Mouse (Mus musculus) brown adipose tissue, adult 24 weeks (tissue): Measurements from ENCODE around the gene Slc7a11. TPM values are rescaled to one million over a fixed set of nuclear protein-coding genes. Genes with fewer than 3 reads are reported as not detected.

Experiments
- H3K27ac ChIP-seq: fragments of 200-500 bp; replicated peaks from 2 replicates; pipeline ENCODE4 v1.5.1; 2012; ENCODE audit warnings: low read depth, mild to moderate bottlenecking, low read length
- H3K4me1 ChIP-seq: fragments of 200-500 bp; 2 replicates; pipeline ENCODE4 v1.6.1; 2012; ENCODE audit warnings: low read length, mixed read lengths; ENCODE audit not compliant: control insufficient read depth, insufficient read depth, insufficient read length
- H3K4me3 ChIP-seq: fragments of 200-500 bp; 2 replicates; pipeline ENCODE4 v1.5.1; 2012; ENCODE audit warnings: low read depth, mild to moderate bottlenecking, low read length, moderate library complexity; ENCODE audit not compliant: insufficient read depth
- polyA plus RNA-seq: library from polyadenylated mRNA; stranded (reverse); fragments of >200 nt; gene quantifications from 2 replicates; pipeline ENCODE4 v1.2.4, GENCODE M21; 2012; ENCODE audit not compliant: missing spikeins, insufficient read depth, insufficient read length

Gene Slc7a11
- polyA plus RNA-seq, 1 experiment: not detected

DNA sequence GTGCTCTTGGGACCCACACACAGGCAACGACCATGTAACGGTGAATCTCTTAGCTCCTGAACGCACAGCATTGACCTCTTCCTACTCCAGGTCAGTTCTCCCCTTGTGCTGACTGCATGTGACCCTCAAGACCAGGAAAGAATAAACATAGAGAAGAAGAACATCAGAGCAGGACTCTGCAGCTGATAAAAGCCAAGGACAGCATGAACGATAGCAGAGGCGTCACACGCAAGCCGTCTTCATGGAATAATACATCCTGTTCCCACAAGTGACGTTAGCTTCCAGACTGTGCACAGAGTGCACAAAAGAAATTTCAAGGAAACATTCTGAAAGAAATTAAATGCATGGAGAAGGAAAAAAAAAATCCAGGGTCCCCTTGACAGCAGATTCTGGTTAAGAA is 63.5 kb downstream of the Slc7a11 start:
- Histone ChIP-seq H3K27ac (no peak overlapping the region), H3K4me1 (no peaks in the 10 kb centered on the region), H3K4me3 (no peak overlapping the region)

- H3K4me1 ChIP-seq: no peaks in the 10 kb centered on the region
- no peak overlapping the region for H3K27ac ChIP-seq
- H3K4me3 ChIP-seq: no peak overlapping the region
Observed at GRCm38 (mm10) chr3:50375477-50375876, 67.9 kb downstream of the Slc7a11 start.

- no peak overlapping the region for H3K4me3 ChIP-seq
- H3K4me1 ChIP-seq: no peaks in the 10 kb centered on the region
- H3K27ac ChIP-seq: no peak overlapping the region
Observed at GRCm38 (mm10) chr3:50369791-50370190, 73.6 kb downstream of the Slc7a11 start.

DNA sequence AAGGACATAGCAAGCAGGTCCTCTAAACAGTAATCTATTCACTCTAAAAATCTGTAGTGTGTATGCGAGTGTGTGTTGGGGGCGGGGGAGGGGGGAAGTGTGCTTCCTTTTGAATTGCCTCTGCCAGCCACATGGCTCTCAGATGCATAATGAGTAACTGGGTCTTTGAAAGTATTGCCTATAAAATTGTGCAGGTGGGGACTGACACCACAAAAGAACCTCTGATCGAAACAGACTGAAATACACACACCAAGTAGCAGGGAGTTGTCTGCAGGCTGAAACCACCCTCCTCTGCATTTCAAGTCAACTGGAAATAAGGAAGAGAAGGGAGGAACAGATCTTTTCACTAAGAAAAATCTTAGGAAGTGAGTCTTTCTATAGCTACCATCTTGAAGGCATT is 76.2 kb downstream of the Slc7a11 start:
- H3K4me1 ChIP-seq: no peaks in the 10 kb centered on the region
- H3K27ac ChIP-seq: no peak overlapping the region
- no peak overlapping the region for H3K4me3 ChIP-seq

DNA sequence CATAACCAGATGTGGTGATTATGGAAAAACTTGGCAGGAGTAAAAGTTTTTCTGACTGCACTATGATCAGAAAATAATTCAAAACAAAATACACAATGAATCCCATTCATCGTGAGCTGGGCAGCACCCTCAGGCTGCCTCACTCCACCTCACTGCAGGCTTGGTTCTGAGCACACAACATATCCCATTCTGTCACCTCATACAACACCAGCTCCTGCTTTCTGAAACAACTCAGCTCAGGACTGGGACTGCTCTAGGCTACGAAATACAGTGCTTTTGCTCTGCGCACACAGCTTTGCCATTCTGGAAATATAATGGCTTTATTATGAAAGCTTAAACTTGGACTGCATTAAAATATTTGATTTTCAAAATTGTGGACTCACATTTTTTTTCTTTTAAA is 79.8 kb downstream of the Slc7a11 start:
- Histone ChIP-seq H3K4me1 (no peaks in the 10 kb centered on the region), H3K27ac (no peak overlapping the region), H3K4me3 (no peak overlapping the region)

DNA sequence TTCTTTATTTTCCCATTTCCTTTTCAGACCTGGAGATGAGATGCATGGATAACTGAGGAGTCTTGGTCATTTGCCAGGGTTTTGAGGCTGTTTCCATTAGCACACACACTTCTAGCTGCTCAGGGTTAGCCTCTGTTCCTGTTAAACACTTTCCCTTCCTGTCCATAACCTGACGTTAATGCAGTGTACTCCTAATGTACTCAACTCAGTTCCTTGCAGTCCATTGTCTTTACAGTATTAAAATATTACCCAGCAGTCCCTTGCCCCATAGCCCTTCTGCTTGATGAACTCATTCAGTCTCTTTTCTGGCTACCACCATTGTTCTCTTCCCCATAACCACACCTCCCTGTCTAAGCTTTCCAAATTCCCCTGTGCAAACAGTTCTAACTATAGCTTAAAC is 96.3 kb downstream of the Slc7a11 start:
- Histone ChIP-seq H3K4me1 (no peaks in the 10 kb centered on the region), H3K4me3 (no peak overlapping the region), H3K27ac (no peak overlapping the region)

GRCm38 (mm10) chr3:50344411-50344810 is 99.0 kb downstream of the Slc7a11 start:
- no peak overlapping the region for H3K4me3 ChIP-seq
- no peaks in the 10 kb centered on the region for H3K4me1 ChIP-seq
- no peak overlapping the region for H3K27ac ChIP-seq

DNA sequence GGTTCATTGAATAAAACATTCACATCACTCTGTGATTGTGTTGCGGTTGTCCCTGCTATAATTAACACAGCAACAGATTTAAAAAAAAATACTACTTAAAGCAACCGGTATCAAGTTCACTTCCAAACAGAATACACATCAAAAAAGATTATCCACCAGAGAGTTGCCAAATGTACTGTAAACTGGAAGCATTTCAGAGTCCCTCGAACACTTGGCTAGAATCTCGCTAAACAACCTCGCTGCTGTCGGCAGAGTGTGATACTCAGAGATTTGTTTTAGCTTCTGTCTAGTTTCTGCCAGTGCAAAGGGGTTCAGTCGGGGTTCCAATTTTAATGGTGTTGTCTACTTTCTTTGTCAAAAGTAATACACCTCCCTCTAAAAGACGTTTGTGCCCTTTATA is 118.9 kb downstream of the Slc7a11 start:
- no peak overlapping the region for H3K27ac ChIP-seq
- no peak overlapping the region for H3K4me3 ChIP-seq
- no peaks in the 10 kb centered on the region for H3K4me1 ChIP-seq

GRCm38 (mm10) chr3:50323881-50324280 is 119.5 kb downstream of the Slc7a11 start:
- no peak overlapping the region for H3K27ac ChIP-seq
- no peak overlapping the region for H3K4me3 ChIP-seq
- H3K4me1 ChIP-seq: no peaks in the 10 kb centered on the region

GRCm38 (mm10) chr3:50320862-50321261 is 122.6 kb downstream of the Slc7a11 start:
- Histone ChIP-seq H3K27ac (no peak overlapping the region), H3K4me1 (no peaks in the 10 kb centered on the region), H3K4me3 (no peak overlapping the region)

GRCm38 (mm10) chr3:50318074-50318473 is 125.3 kb downstream of the Slc7a11 start:
- no peak overlapping the region for H3K27ac ChIP-seq
- no peak overlapping the region for H3K4me3 ChIP-seq
- H3K4me1 ChIP-seq: no peaks in the 10 kb centered on the region

DNA sequence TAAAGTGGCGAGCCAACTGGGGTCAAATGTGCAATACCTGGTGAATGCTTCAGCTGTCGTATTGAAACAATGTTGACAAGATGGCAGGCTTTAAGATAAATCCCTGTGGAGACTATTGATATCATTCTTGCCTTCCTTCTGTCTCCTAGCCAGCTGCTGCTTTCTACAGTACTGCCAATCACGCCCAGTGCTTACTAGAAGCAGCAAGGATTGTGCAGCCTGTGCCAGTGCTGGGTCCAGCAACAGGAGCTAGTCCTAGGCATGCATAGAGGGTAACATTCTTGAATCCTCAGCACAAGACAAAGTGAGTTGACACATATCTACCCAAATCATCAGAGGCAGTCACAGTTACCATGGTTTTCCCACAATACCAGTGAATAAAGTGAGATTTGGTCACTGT is 129.6 kb downstream of the Slc7a11 start:
- no peak overlapping the region for H3K4me3 ChIP-seq
- no peak overlapping the region for H3K27ac ChIP-seq
- H3K4me1 ChIP-seq: no peaks in the 10 kb centered on the region

DNA sequence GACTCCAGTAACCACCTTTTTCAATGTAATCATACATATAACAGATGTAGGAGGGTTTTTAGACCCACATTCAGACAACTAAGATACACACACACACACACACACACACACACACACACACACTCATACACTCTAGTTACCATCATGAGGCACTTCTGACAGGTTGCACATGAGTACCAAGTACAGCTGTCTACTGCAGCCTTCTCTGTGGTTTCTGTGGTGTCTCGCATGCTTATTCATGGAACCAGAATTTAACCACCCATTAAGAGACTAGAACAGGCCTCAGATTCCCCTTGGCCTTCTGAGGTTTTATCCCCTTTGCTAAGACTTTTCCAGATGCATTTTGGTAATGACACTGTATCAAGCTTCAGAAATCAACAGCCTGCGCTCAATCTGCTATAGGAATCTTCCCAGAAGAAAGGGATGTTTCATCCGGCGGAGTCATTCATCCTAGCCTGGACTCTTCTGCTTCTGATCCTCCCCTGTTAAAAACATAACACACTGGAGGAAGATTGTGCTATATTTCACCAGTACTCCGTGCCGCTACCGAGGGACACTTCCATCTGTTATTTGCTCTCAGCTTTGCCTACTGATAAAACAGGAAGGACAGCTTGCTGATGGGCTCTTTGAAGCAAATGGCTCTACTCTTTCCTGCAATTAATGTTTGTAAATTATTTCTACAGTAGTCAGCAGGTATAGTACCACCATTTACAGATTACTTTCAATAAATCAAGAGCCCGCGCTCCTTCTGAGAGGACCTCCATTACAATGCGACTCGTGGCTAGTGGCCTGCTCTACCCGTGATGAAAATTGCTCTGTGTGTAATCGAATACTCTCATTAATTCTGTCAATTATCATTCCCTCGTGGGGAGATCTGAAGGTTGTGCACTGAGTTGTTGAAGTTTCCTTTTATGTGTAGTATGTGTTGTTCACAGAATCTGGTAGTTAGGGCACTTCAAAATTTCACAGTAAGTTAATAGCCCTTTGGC is 135.8 kb downstream of the Slc7a11 start:
- Histone ChIP-seq H3K27ac (no peak overlapping the region), H3K4me1 (no peaks in the 10 kb centered on the region), H3K4me3 (no peak overlapping the region)

- H3K4me3 ChIP-seq: no peak overlapping the region
- no peak overlapping the region for H3K27ac ChIP-seq
- H3K4me1 ChIP-seq: no peaks in the 10 kb centered on the region
Observed at GRCm38 (mm10) chr3:50306334-50306733, 137.1 kb downstream of the Slc7a11 start.

DNA sequence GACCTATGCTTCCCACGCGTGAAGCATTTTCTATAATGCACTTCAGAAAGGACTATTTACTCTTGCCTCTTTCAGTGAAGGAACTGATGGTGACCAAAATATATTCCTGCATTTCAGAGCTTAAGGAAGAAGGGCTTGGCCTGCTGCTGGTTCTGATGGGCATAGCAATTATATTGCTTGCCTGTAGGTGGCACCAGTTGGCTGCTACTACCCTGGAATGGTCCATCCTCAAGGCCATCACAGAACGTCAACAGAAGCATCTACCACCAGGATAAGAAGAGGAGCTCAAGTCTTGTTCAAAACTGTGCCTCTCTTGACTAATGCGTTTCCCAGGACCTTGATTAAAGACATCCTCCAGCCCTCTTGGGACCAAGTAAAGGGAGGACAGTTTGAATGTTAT is 139.3 kb downstream of the Slc7a11 start:
- Histone ChIP-seq H3K4me1 (no peaks in the 10 kb centered on the region), H3K4me3 (no peak overlapping the region), H3K27ac (no peak overlapping the region)

DNA sequence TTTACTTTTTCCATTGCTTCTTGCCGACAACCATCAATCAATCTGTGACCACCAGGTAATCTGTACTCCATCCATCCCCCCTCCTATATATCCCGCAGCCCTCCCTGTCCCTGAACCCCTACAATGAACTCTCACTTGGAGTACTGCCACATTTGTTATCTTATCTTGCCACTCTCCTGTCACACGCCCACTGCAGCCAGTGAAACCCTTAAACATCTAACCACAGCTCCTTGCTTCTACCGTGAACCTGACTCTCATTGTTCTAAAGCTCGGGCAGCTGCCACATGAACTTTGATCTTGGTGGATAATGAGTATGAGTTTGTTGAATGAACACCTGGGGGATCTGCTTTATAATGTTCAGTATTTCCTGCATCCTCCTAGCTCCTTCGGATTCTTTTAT is 140.8 kb downstream of the Slc7a11 start:
- H3K27ac ChIP-seq: no peak overlapping the region
- no peaks in the 10 kb centered on the region for H3K4me1 ChIP-seq
- no peak overlapping the region for H3K4me3 ChIP-seq
